Mouse (Mus musculus) forebrain, embryonic 15.5 days (tissue): ENCODE measurements around the gene Myo3b. TPM values are rescaled to one million over a fixed set of nuclear protein-coding genes. Genes with fewer than 3 reads are reported as not detected.
A peak's percentile ranks its signal among the peaks of the same experiment; 100 is the strongest.

ENCODE experiments used
- ATAC-seq: fragments of 200-750 bp; cut with Nextera tagmentation; replicated peaks from 2 replicates; pipeline ENCODE4 v1.8.0; 2017; ENCODE audit warnings: mild to moderate bottlenecking, moderate TSS enrichment, moderate library complexity
- H3K27ac ChIP-seq: fragments of 300-500 bp; sonication (generic); replicated peaks from 2 replicates; pipeline ENCODE4 v1.5.1; 2015; ENCODE audit warnings: mild to moderate bottlenecking, inconsistent platforms
- H3K27me3 ChIP-seq: fragments of 300-500 bp; sonication (generic); 2 replicates; pipeline ENCODE4 v1.6.1; 2015; ENCODE audit warnings: inconsistent platforms
- H3K36me3 ChIP-seq: fragments of 300-500 bp; sonication (generic); 2 replicates; pipeline ENCODE4 v1.6.1; 2015; ENCODE audit warnings: mild to moderate bottlenecking, inconsistent platforms
- H3K4me1 ChIP-seq: fragments of 300-500 bp; sonication (generic); 2 replicates; pipeline ENCODE4 v1.6.1; 2015; ENCODE audit warnings: inconsistent platforms
- H3K4me2 ChIP-seq: fragments of 300-500 bp; sonication (generic); replicated peaks from 2 replicates; pipeline ENCODE4 v1.6.1; 2015; ENCODE audit warnings: mild to moderate bottlenecking, inconsistent platforms
- H3K4me3 ChIP-seq: fragments of 300-500 bp; sonication (generic); 2 replicates; pipeline ENCODE4 v1.5.1; 2015; ENCODE audit warnings: mild to moderate bottlenecking, inconsistent platforms
- H3K9ac ChIP-seq: fragments of 300-500 bp; sonication (generic); replicated peaks from 2 replicates; pipeline ENCODE4 v1.6.1; 2015; ENCODE audit warnings: mild to moderate bottlenecking, inconsistent platforms
- H3K9me3 ChIP-seq: fragments of 300-500 bp; sonication (generic); 2 replicates; pipeline ENCODE4 v1.6.1; 2016; ENCODE audit warnings: inconsistent platforms
- WGBS: fragments of 180-500 bp; shearing (Covaris S2); methylation state at CpG from one replicate; pipeline ENCODE4 v1.1.7; 2015; ENCODE audit warnings: mixed read lengths; 5-methylcytosine and 5-hydroxymethylcytosine counted together
- polyA plus RNA-seq: library from polyadenylated mRNA; unstranded; fragments of >200 nt; fragmentation: Nextera tagmentation; extraction: Ambion mirVana; gene quantifications from 2 replicates; pipeline ENCODE4 v1.2.1, GENCODE M21; 2015

The Myo3b gene
- polyA plus RNA-seq, 1 experiment from 2014 or later, result 0.24 TPM

- no peak overlapping the region for H3K4me3 ChIP-seq
- peak overlapping the region; percentile 73 for H3K27ac ChIP-seq
- 42% methylated on average over 6 of the region's 6 CpGs for WGBS
- ATAC-seq, result peak; percentile 48; the same call in 1 of the 2 replicates
- no peak overlapping the region for H3K4me2 ChIP-seq
- H3K9ac ChIP-seq, result no peak overlapping the region
- H3K27me3 ChIP-seq, result no peaks in the 10 kb centered on the region
- no peaks in the 10 kb centered on the region for H3K36me3 ChIP-seq
- H3K9me3 ChIP-seq, result no peaks in the 10 kb centered on the region
- peaks cover 16% of the 10 kb centered on the region for H3K4me1 ChIP-seq
Observed at GRCm38 (mm10) chr2:70176823-70177708, 138.1 kb downstream of the Myo3b start.

- no peaks in the 10 kb centered on the region for H3K27me3 ChIP-seq
- no peaks in the 10 kb centered on the region for H3K36me3 ChIP-seq
- H3K4me3 ChIP-seq, result no peak overlapping the region
- no peak overlapping the region for H3K9ac ChIP-seq
- peak overlapping the region; percentile 73 for H3K27ac ChIP-seq
- 23% methylated on average over 5 of the region's 5 CpGs for WGBS
- peak; percentile 45; the same call in 1 of the 2 replicates for ATAC-seq
- peaks cover 16% of the 10 kb centered on the region for H3K4me1 ChIP-seq
- H3K9me3 ChIP-seq, result no peaks in the 10 kb centered on the region
- H3K4me2 ChIP-seq, result no peak overlapping the region
Observed at GRCm38 (mm10) chr2:70177709-70178030, 138.7 kb downstream of the Myo3b start.

GRCm38 (mm10) chr2:70178241-70178640 is 139.3 kb downstream of the Myo3b start:
- Histone ChIP-seq H3K27ac (no peak overlapping the region), H3K27me3 (no peaks in the 10 kb centered on the region), H3K9me3 (no peaks in the 10 kb centered on the region), H3K4me3 (no peak overlapping the region), H3K4me1 (peaks cover 16% of the 10 kb centered on the region), H3K4me2 (no peak overlapping the region), H3K9ac (no peak overlapping the region), H3K36me3 (no peaks in the 10 kb centered on the region)
- 0 out of 2 replicates have a peak, but pooled peaks have one; percentile 30 for ATAC-seq

- no peak overlapping the region for H3K27ac ChIP-seq
- peaks cover 10% of the 10 kb centered on the region for H3K4me1 ChIP-seq
- no peak for ATAC-seq
- no peaks in the 10 kb centered on the region for H3K36me3 ChIP-seq
- H3K9me3 ChIP-seq, result no peaks in the 10 kb centered on the region
- H3K27me3 ChIP-seq, result no peaks in the 10 kb centered on the region
- no peak overlapping the region for H3K4me3 ChIP-seq
- no peak overlapping the region for H3K4me2 ChIP-seq
- 95% methylated on average over 8 of the region's 8 CpGs for WGBS
- no peak overlapping the region for H3K9ac ChIP-seq
Observed at GRCm38 (mm10) chr2:70182150-70182670, 143.3 kb downstream of the Myo3b start.

- H3K9ac ChIP-seq, result no peak overlapping the region
- no peak overlapping the region for H3K27ac ChIP-seq
- 89% methylated on average over 6 of the region's 6 CpGs for WGBS
- H3K36me3 ChIP-seq, result no peaks in the 10 kb centered on the region
- H3K4me1 ChIP-seq, result peaks cover 9% of the 10 kb centered on the region
- H3K9me3 ChIP-seq, result no peaks in the 10 kb centered on the region
- H3K4me3 ChIP-seq, result no peak overlapping the region
- ATAC-seq, result no peak
- H3K4me2 ChIP-seq, result no peak overlapping the region
- H3K27me3 ChIP-seq, result no peaks in the 10 kb centered on the region
Observed at GRCm38 (mm10) chr2:70187040-70187439, 148.1 kb downstream of the Myo3b start.

GRCm38 (mm10) chr2:70195418-70196248 is 156.7 kb downstream of the Myo3b start:
- no peak overlapping the region for H3K9ac ChIP-seq
- no peak for ATAC-seq
- peak overlapping the region; percentile 13; the same call in 1 of the 2 replicates for H3K27ac ChIP-seq

GRCm38 (mm10) chr2:70201796-70202555 is 163.1 kb downstream of the Myo3b start:
- Histone ChIP-seq H3K9me3 (no peaks in the 10 kb centered on the region), H3K4me2 (peak overlapping the region; percentile 31), H3K27me3 (no peaks in the 10 kb centered on the region), H3K36me3 (no peaks in the 10 kb centered on the region), H3K9ac (no peak overlapping the region), H3K4me1 (peaks cover 34% of the 10 kb centered on the region), H3K4me3 (no peak overlapping the region), H3K27ac (peak overlapping the region; percentile 91)
- ATAC-seq, result peak; percentile 91
- 10% methylated on average over 11 of the region's 11 CpGs for WGBS

More at GRCm38 (mm10) chr2:70195418-70196248, 156.7 kb downstream of the Myo3b start:
- Histone ChIP-seq H3K36me3 (no peaks in the 10 kb centered on the region), H3K27me3 (no peaks in the 10 kb centered on the region), H3K4me2 (no peak overlapping the region), H3K4me1 (peaks cover 26% of the 10 kb centered on the region), H3K9me3 (no peaks in the 10 kb centered on the region), H3K4me3 (no peak overlapping the region)
- 33% methylated on average over 9 of the region's 9 CpGs for WGBS

GRCm38 (mm10) chr2:70202578-70203167 is 163.7 kb downstream of the Myo3b start:
- Histone ChIP-seq H3K9me3 (no peaks in the 10 kb centered on the region), H3K4me1 (peaks cover 27% of the 10 kb centered on the region), H3K9ac (no peak overlapping the region), H3K4me2 (peak overlapping the region; percentile 31), H3K4me3 (no peak overlapping the region), H3K27ac (peak overlapping the region; percentile 91), H3K36me3 (no peaks in the 10 kb centered on the region), H3K27me3 (no peaks in the 10 kb centered on the region)
- WGBS, result 2% methylated on average over 8 of the region's 8 CpGs
- ATAC-seq, result peak; percentile 87

- Histone ChIP-seq H3K27me3 (no peaks in the 10 kb centered on the region), H3K36me3 (no peaks in the 10 kb centered on the region), H3K9me3 (no peaks in the 10 kb centered on the region), H3K4me2 (no peak overlapping the region), H3K4me1 (peaks cover 3% of the 10 kb centered on the region), H3K27ac (no peak overlapping the region), H3K4me3 (no peak overlapping the region), H3K9ac (no peak overlapping the region)
- no peak for ATAC-seq
- 83% methylated on average over 1 of the region's 1 CpGs for WGBS
Observed at GRCm38 (mm10) chr2:70208411-70208810, 169.5 kb downstream of the Myo3b start.

GRCm38 (mm10) chr2:70209790-70210189 is 170.9 kb downstream of the Myo3b start:
- 93% methylated on average over 3 of the region's 3 CpGs for WGBS
- no peaks in the 10 kb centered on the region for H3K36me3 ChIP-seq
- H3K9ac ChIP-seq, result no peak overlapping the region
- peaks cover 4% of the 10 kb centered on the region; the same call in 1 of the 2 replicates for H3K4me1 ChIP-seq
- no peaks in the 10 kb centered on the region for H3K27me3 ChIP-seq
- no peak for ATAC-seq
- H3K9me3 ChIP-seq, result no peaks in the 10 kb centered on the region
- peak overlapping the region; percentile 37 for H3K27ac ChIP-seq
- no peak overlapping the region for H3K4me3 ChIP-seq
- H3K4me2 ChIP-seq, result no peak overlapping the region
